Mouse (Mus musculus) intestine, postnatal 0 days (tissue): ENCODE measurements around the gene Nwd1. TPM values are rescaled to one million over a fixed set of nuclear protein-coding genes. Genes with fewer than 3 reads are reported as not detected.
A peak's percentile ranks its signal among the peaks of the same experiment; 100 is the strongest.

ENCODE experiments used
- ATAC-seq: fragments of 200-750 bp; cut with Nextera tagmentation; 2 replicates; pipeline ENCODE4 v1.8.0; 2017; ENCODE audit warnings: mild to moderate bottlenecking, moderate TSS enrichment, moderate library complexity
- H3K27ac ChIP-seq: fragments of 300-500 bp; sonication (generic); 2 replicates; pipeline ENCODE4 v1.5.1; 2014; ENCODE audit warnings: mild to moderate bottlenecking, low read depth, low read length, moderate library complexity
- H3K27me3 ChIP-seq: fragments of 300-500 bp; sonication (generic); replicated peaks from 2 replicates; pipeline ENCODE4 v1.6.1; 2014; ENCODE audit warnings: low read length, mixed read lengths; ENCODE audit not compliant: control insufficient read depth, insufficient read depth
- H3K36me3 ChIP-seq: fragments of 300-500 bp; sonication (generic); 2 replicates; pipeline ENCODE4 v1.6.1; 2014; ENCODE audit warnings: mild to moderate bottlenecking, moderate library complexity; ENCODE audit not compliant: control insufficient read depth, insufficient read depth
- H3K4me1 ChIP-seq: fragments of 300-500 bp; sonication (generic); replicated peaks from 2 replicates; pipeline ENCODE4 v1.6.1; 2014; ENCODE audit warnings: antibody characterized with exemption, low read length, mixed read lengths; ENCODE audit not compliant: control insufficient read depth, insufficient read depth
- H3K4me2 ChIP-seq: fragments of 300-500 bp; sonication (generic); replicated peaks from 2 replicates; pipeline ENCODE4 v1.6.1; 2014; ENCODE audit warnings: low read depth, mild to moderate bottlenecking, moderate library complexity
- H3K4me3 ChIP-seq: fragments of 300-500 bp; sonication (generic); 2 replicates; pipeline ENCODE4 v1.5.1; 2014; ENCODE audit warnings: low read depth, low read length
- H3K9ac ChIP-seq: fragments of 300-500 bp; sonication (generic); 2 replicates; pipeline ENCODE4 v1.6.1; 2014; ENCODE audit warnings: mild to moderate bottlenecking, low read depth, low read length
- H3K9me3 ChIP-seq: fragments of 300-500 bp; sonication (generic); 2 replicates; pipeline ENCODE4 v1.6.1; 2016; ENCODE audit warnings: mixed run types; ENCODE audit not compliant: control insufficient read depth
- CTCF ChIP-seq: sonication (generic); IDR thresholded peaks from 2 replicates; pipeline ENCODE4 v1.5.1; 2016; ENCODE audit warnings: low read depth, mild to moderate bottlenecking, control low read depth, antibody characterized with exemption, moderate library complexity
- WGBS: fragments of 180-500 bp; shearing (Covaris S2); extraction: QIAGEN DNeasy Blood & Tissue Kit; methylation state at CpG from one replicate; pipeline ENCODE4 v1.1.7; 2014; 5-methylcytosine and 5-hydroxymethylcytosine counted together
- polyA plus RNA-seq: library from polyadenylated mRNA; unstranded; fragments of >200 nt; fragmentation: Nextera tagmentation; extraction: Ambion mirVana; gene quantifications from 2 replicates; pipeline ENCODE4 v1.2.1, GENCODE M21; 2015

Gene Nwd1
- polyA plus RNA-seq, 1 experiment from 2014 or later = 0.07 TPM

DNA sequence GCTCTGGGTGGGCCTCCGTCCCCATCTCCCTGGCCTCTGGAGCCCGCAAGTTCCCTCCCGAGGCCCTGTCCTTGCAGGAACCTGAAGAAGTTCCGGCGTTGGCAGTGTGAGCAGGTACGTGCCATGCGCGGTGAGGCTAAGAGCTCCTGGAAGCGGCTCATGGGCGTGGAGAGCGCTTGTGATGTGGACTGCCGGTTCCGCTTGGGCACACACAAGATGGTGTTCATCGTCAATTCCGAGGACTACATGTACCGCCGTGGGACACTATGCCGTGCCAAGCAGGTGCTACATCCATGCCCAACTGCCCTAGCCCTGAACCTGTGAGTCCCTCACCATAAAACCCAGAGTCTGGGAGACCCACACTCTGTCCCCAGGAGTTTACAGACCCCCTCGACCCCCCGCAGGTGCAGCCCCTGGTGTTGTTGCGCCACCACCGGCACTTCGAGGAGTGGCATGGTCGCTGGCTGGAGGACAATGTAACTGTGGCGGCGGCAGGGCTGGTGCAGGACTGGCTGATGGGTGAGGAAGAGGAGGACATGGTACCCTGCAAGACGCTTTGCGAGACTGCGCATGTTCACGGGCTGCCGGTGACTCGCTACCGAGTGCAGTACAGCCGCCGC lies 110.4 kb downstream of the Nwd1 start:
- peaks cover 61% of the 10 kb centered on the region for H3K36me3 ChIP-seq
- ATAC-seq = no peak
- 97% methylated on average over 35 of the region's 35 CpGs for WGBS

DNA sequence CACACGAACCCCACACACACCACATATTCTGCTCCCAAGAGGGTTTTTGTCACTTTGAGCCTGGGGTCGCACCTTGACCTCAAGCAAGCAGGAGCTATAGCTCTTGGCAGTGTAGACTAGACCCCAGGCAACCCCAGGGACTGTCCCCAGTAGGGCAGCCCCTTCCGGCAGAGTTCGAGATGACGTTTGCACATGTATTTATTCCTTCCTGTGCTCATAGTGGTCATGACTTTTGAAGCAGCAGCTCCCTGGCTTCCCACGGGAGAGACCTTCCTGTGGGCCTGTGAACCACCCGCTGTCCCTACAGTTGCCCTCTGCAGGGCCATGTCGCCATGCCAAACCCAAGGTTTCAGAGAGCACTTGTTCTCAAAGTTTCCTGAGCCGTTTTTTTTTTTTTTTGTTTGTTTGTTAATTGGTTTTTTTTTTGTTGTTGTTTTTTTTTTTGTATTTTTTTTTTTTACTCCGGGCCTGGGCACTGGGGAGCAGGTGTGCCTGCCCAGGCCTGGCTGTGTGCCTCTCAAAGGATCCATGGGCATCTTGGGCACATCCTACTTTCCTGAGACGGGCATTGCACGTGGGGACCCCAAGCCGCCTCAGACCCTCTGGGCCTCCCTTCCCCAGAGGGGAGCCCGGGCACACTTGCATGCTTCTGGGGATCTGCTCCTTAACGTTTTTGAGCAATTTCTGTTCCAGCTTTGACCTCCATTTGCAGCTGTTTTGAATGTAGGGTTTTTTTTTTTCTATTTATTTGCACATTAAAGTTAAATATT lies 111.1 kb downstream of the Nwd1 start:
- WGBS = 86% methylated on average over 15 of the region's 15 CpGs
- ATAC-seq = no peak
- Histone ChIP-seq H3K27ac (no peak overlapping the region), H3K27me3 (no peaks in the 10 kb centered on the region), H3K4me1 (no peaks in the 10 kb centered on the region), H3K9me3 (no peaks in the 10 kb centered on the region), H3K36me3 (peaks cover 54% of the 10 kb centered on the region), H3K9ac (no peak overlapping the region), H3K4me2 (no peak overlapping the region), H3K4me3 (no peak overlapping the region)
- TF ChIP-seq CTCF = no peak

More for the DNA sequence above, 110.4 kb downstream of the Nwd1 start:
- no peak for TF ChIP-seq CTCF
- H3K4me1 ChIP-seq = no peaks in the 10 kb centered on the region
- H3K27ac ChIP-seq = no peak overlapping the region
- no peak overlapping the region for H3K9ac ChIP-seq
- no peaks in the 10 kb centered on the region for H3K9me3 ChIP-seq
- no peak overlapping the region for H3K4me3 ChIP-seq
- no peaks in the 10 kb centered on the region for H3K27me3 ChIP-seq
- no peak overlapping the region for H3K4me2 ChIP-seq

GRCm38 (mm10) chr8:72758310-72758709 lies 111.8 kb downstream of the Nwd1 start:
- H3K36me3 ChIP-seq = peaks cover 47% of the 10 kb centered on the region
- H3K4me1 ChIP-seq = no peaks in the 10 kb centered on the region
- H3K27ac ChIP-seq = no peak overlapping the region
- no peak overlapping the region for H3K4me2 ChIP-seq
- no peaks in the 10 kb centered on the region for H3K27me3 ChIP-seq
- H3K9me3 ChIP-seq = no peaks in the 10 kb centered on the region
- no peak for ATAC-seq
- TF ChIP-seq CTCF = peak; percentile 40
- H3K9ac ChIP-seq = no peak overlapping the region
- H3K4me3 ChIP-seq = no peak overlapping the region

DNA sequence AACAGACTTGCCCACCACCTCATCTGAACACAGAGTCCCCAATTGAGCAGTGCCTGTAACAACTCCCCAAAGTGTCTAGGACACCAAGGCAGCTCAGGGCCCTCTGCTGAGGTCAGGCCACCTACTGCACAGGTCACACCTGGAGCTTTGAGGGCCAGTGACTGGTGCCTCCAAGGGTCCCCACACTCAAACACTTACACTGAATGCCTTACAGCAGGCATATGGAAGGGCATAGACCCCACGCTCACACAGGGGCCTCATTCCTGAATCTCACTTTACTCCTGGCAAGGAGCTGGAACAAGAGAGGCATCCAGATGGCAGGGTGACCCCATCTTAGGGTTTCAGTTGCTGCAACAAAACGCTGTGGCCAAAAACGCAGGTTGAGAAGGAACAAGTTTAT lies 113.7 kb downstream of the Nwd1 start:
- Histone ChIP-seq H3K27ac (no peak overlapping the region), H3K4me3 (no peak overlapping the region), H3K27me3 (no peaks in the 10 kb centered on the region), H3K36me3 (peaks cover 34% of the 10 kb centered on the region), H3K4me2 (no peak overlapping the region), H3K4me1 (no peaks in the 10 kb centered on the region), H3K9ac (no peak overlapping the region), H3K9me3 (no peaks in the 10 kb centered on the region)
- WGBS = 90% methylated on average over 3 of the region's 3 CpGs
- no peak for ATAC-seq
- no peak for TF ChIP-seq CTCF

DNA sequence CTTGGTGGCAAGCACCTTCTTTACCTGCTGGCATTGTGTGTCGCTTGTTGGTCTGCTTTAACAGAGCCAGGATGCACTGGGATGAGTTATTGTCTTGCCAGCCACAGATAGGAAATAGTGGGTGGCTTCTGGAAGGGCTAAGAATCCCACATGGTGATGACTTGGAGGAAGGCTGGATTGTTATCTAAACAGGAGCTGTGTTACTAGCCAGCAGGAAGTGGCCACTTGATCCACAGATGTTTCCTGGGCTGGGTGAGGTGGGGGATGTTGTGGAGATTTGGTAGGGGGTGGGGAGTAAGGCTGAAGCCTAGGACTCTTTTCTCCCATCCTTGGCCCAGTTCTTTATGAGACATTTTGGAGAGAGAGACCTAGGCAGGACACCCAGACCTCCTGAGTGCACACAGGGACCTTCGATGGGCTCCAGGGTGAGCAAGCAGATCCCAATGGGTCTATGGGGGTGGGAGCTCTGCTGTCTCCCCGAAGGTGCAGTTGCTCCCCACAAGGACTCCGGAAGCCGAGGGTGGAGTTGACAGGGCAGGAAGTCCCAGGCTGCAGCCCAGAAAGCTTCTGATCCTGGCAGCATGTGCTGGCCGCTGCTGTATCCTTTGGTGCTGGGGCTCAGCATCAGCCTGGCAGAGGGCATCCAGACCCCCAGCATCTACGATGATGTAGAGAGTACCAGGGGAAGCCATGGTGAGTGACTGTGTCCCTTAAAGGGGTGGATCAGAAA lies 115.0 kb downstream of the Nwd1 start, which contains the start of gene F2rl3:
F2rl3 (plus strand) TSS at position 559 of the 730 bp plus-strand sequence.
- Histone ChIP-seq H3K4me2 (no peak within 1 kb of the TSS), H3K9ac (no peak within 1 kb of the TSS), H3K4me1 (no peaks in the 10 kb centered on the region), H3K36me3 (peaks cover 22% of the 10 kb centered on the region), H3K4me3 (no peak within 1 kb of the TSS), H3K9me3 (no peaks in the 10 kb centered on the region), H3K27me3 (no peaks in the 10 kb centered on the region), H3K27ac (0 out of 2 replicates have a peak within 1 kb of the TSS, but pooled peaks have one; percentile 21)
- WGBS = 64% methylated on average over 7 of the region's 7 CpGs
- TF ChIP-seq CTCF = no peak
- no peak for ATAC-seq

DNA sequence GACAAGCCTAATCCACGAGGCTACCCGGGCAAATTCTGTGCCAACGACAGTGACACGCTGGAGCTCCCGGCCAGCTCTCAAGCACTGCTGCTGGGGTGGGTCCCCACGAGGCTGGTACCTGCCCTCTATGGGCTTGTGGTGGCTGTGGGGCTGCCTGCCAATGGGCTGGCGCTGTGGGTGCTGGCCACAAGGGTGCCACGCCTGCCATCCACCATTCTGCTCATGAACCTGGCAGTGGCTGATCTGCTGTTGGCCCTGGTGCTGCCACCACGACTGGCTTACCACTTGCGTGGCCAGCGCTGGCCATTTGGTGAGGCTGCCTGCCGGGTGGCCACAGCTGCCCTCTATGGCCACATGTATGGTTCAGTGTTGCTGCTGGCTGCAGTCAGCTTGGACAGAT lies 115.8 kb downstream of the Nwd1 start:
- no peak overlapping the region for H3K9ac ChIP-seq
- ATAC-seq = no peak
- no peak overlapping the region for H3K4me2 ChIP-seq
- no peaks in the 10 kb centered on the region for H3K9me3 ChIP-seq
- peaks cover 14% of the 10 kb centered on the region for H3K36me3 ChIP-seq
- TF ChIP-seq CTCF = no peak
- H3K4me3 ChIP-seq = no peak overlapping the region
- no peaks in the 10 kb centered on the region for H3K27me3 ChIP-seq
- H3K27ac ChIP-seq = no peak overlapping the region
- H3K4me1 ChIP-seq = no peaks in the 10 kb centered on the region
- WGBS = 87% methylated on average over 12 of the region's 12 CpGs
